Mouse (Mus musculus) ES-E14 (cell line): Measurements from ENCODE around the gene Arl10.

Experiments used
- CHD2 ChIP-seq: IDR thresholded peaks from 2 replicates; pipeline ENCODE4 v1.6.1; 2014; ENCODE audit warnings: mild to moderate bottlenecking, low read depth, low read length, inconsistent platforms
- MAFK ChIP-seq: IDR thresholded peaks from 2 replicates; pipeline ENCODE4 v1.6.1; 2014; ENCODE audit warnings: mild to moderate bottlenecking, low read depth, low read length, inconsistent platforms; ENCODE audit not compliant: insufficient read depth
- ZC3H11A ChIP-seq: IDR thresholded peaks from 2 replicates; pipeline ENCODE4 v1.6.1; 2012; ENCODE audit warnings: low read depth, mild to moderate bottlenecking, inconsistent platforms, low read length, borderline replicate concordance
- ZNF384 ChIP-seq: IDR thresholded peaks from 2 replicates; pipeline ENCODE4 v1.6.1; 2012; ENCODE audit warnings: low read depth, low read length, inconsistent platforms

- TF ChIP-seq ZNF384, result no peak
- TF ChIP-seq ZC3H11A, result no peak
- TF ChIP-seq MAFK, result no peak
- no peak for TF ChIP-seq CHD2
These were observed 18.8 kb downstream of the Arl10 start for GRCm38 (mm10) chr13:54593617-54594016.
